Mouse (Mus musculus) kidney, postnatal 0 days (tissue): ENCODE measurements around the gene Gm45021. TPM values are rescaled to one million over a fixed set of nuclear protein-coding genes. Genes with fewer than 3 reads are reported as not detected.
"Not testable (repeated sequence)": the region's sequence is repeated elsewhere in the genome, so short reads cannot be mapped to it uniquely, and the experiment has no call there.

Experiments used
- ATAC-seq: fragments of 200-750 bp; cut with Nextera tagmentation; replicated peaks from 2 replicates; pipeline ENCODE4 v1.8.0; 2017; ENCODE audit warnings: low read depth, moderate number of reproducible peaks, moderate TSS enrichment, moderate library complexity; ENCODE audit not compliant: low FRiP score
- DNase-seq: peaks from one replicate; pipeline ENCODE4 v3.0.0-alpha.2; 2016; ENCODE audit warnings: low spot score
- H3K27ac ChIP-seq: fragments of 300-500 bp; sonication (generic); 2 replicates; pipeline ENCODE4 v1.5.1; 2014; ENCODE audit warnings: mild to moderate bottlenecking
- H3K27me3 ChIP-seq: fragments of 300-500 bp; sonication (generic); 2 replicates; pipeline ENCODE4 v1.6.1; 2014; ENCODE audit warnings: low read length, mixed read lengths; ENCODE audit not compliant: insufficient read depth
- H3K36me3 ChIP-seq: fragments of 300-500 bp; sonication (generic); 2 replicates; pipeline ENCODE4 v1.6.1; 2014; ENCODE audit warnings: low read length, mixed read lengths; ENCODE audit not compliant: insufficient read depth
- H3K4me1 ChIP-seq: fragments of 300-500 bp; sonication (generic); replicated peaks from 2 replicates; pipeline ENCODE4 v1.6.1; 2014; ENCODE audit warnings: antibody characterized with exemption, low read length, mixed read lengths; ENCODE audit not compliant: insufficient read depth
- H3K4me2 ChIP-seq: fragments of 300-500 bp; sonication (generic); 2 replicates; pipeline ENCODE4 v1.6.1; 2014; ENCODE audit warnings: mild to moderate bottlenecking, low read length, moderate library complexity, mixed read lengths
- H3K4me3 ChIP-seq: fragments of 300-500 bp; sonication (generic); replicated peaks from 2 replicates; pipeline ENCODE4 v1.5.1; 2014; ENCODE audit warnings: low read depth, low read length
- H3K9ac ChIP-seq: fragments of 300-500 bp; sonication (generic); 2 replicates; pipeline ENCODE4 v1.6.1; 2014; ENCODE audit warnings: low read depth, low read length
- H3K9me3 ChIP-seq: fragments of 300-500 bp; sonication (generic); replicated peaks from 2 replicates; pipeline ENCODE4 v1.6.1; 2016; ENCODE audit warnings: low read length, inconsistent platforms, mixed read lengths
- CTCF ChIP-seq: IDR thresholded peaks from 2 replicates; pipeline ENCODE4 v1.5.1; 2016; ENCODE audit warnings: antibody characterized with exemption, low read depth, mild to moderate bottlenecking, moderate library complexity
- WGBS: fragments of 180-500 bp; shearing (Covaris S2); extraction: QIAGEN DNeasy Blood & Tissue Kit; methylation state at CpG from one replicate; pipeline ENCODE4 v1.1.7; 2014; 5-methylcytosine and 5-hydroxymethylcytosine counted together
- polyA plus RNA-seq: library from polyadenylated mRNA; unstranded; fragments of >200 nt; fragmentation: Nextera tagmentation; extraction: Ambion mirVana; gene quantifications from 2 replicates; pipeline ENCODE4 v1.2.1, GENCODE M21; 2015

The Gm45021 gene
- polyA plus RNA-seq, 1 experiment from 2014 or later: 0.38 TPM

- peaks cover 20% of the 10 kb centered on the region for H3K36me3 ChIP-seq
- peak overlapping the region; percentile 74 for H3K27ac ChIP-seq
- 0 out of 2 replicates have a peak, but pooled peaks cover 6% of the 10 kb centered on the region for H3K4me1 ChIP-seq
- H3K4me2 ChIP-seq: peak overlapping the region; percentile 86
- no peak; the same call in 1 of the 2 replicates for ATAC-seq
- WGBS: under 1% methylated on average over 28 of the region's 28 CpGs
- peak overlapping the region; percentile 70 for H3K9ac ChIP-seq
- peak overlapping the region; percentile 70 for H3K4me3 ChIP-seq
- peaks cover under 1% of the 10 kb centered on the region for H3K9me3 ChIP-seq
- DNase-seq: peak; percentile 58
- no peaks in the 10 kb centered on the region for H3K27me3 ChIP-seq
- TF ChIP-seq CTCF: no peak
These were observed 12.8 kb downstream of the Gm45021 start for GRCm38 (mm10) chr6:48602080-48602741.

DNA sequence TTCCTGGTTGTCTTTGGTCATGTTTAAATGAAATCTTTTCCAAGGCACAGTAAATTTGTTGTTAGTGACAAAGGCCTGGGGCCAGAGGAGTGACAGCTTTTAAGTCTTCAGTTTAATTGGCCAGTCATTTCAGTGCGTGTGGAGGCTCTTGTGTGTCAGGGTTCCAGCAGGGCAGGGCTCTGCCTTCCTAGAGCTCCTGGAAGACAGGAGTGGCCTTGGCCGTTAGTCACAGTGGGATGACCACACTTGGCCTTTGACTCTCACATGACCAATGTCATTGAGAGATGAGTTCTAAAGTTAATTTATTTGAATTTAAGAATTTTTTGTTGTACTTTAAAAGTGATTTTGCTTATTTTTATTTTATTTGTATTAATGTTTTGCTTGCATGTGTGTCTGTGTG is 18.7 kb downstream of the Gm45021 start:
- no peaks in the 10 kb centered on the region for H3K4me1 ChIP-seq
- H3K9me3 ChIP-seq: no peaks in the 10 kb centered on the region
- ATAC-seq (no peak), DNase-seq (no peak)
- no peaks in the 10 kb centered on the region for H3K27me3 ChIP-seq
- no peak overlapping the region for H3K9ac ChIP-seq
- H3K4me2 ChIP-seq: no peak overlapping the region
- H3K27ac ChIP-seq: no peak overlapping the region
- WGBS: 46% methylated on average over 2 of the region's 2 CpGs
- H3K36me3 ChIP-seq: peaks cover 2% of the 10 kb centered on the region; the same call in 1 of the 2 replicates
- H3K4me3 ChIP-seq: no peak overlapping the region
- no peak for TF ChIP-seq CTCF

- ATAC-seq (no peak), DNase-seq (no peak)
- H3K4me1 ChIP-seq: no peaks in the 10 kb centered on the region
- H3K9me3 ChIP-seq: no peaks in the 10 kb centered on the region
- H3K9ac ChIP-seq: no peak overlapping the region
- TF ChIP-seq CTCF: no peak
- H3K4me3 ChIP-seq: no peak overlapping the region
- H3K27me3 ChIP-seq: no peaks in the 10 kb centered on the region
- peaks cover 13% of the 10 kb centered on the region; the same call in 1 of the 2 replicates for H3K36me3 ChIP-seq
- 70% methylated on average over 7 of the region's 7 CpGs for WGBS
- H3K27ac ChIP-seq: no peak overlapping the region
- no peak overlapping the region for H3K4me2 ChIP-seq
These were observed 20.1 kb downstream of the Gm45021 start for GRCm38 (mm10) chr6:48609512-48609911.

GRCm38 (mm10) chr6:48610657-48611056 is 21.2 kb downstream of the Gm45021 start:
- Histone ChIP-seq H3K4me3 (no peak overlapping the region), H3K27me3 (no peaks in the 10 kb centered on the region), H3K4me1 (no peaks in the 10 kb centered on the region), H3K27ac (no peak overlapping the region), H3K9me3 (no peaks in the 10 kb centered on the region), H3K4me2 (no peak overlapping the region), H3K9ac (no peak overlapping the region), H3K36me3 (peaks cover 15% of the 10 kb centered on the region; the same call in 1 of the 2 replicates)
- TF ChIP-seq CTCF: peak; percentile 19; the same call in 1 of the 2 replicates
- no peak for ATAC-seq
- WGBS: 87% methylated on average over 3 of the region's 3 CpGs
- DNase-seq: no peak

- no peak overlapping the region for H3K9ac ChIP-seq
- DNase-seq (no peak), ATAC-seq (no peak)
- peaks cover 15% of the 10 kb centered on the region; the same call in 1 of the 2 replicates for H3K36me3 ChIP-seq
- no peaks in the 10 kb centered on the region for H3K27me3 ChIP-seq
- H3K9me3 ChIP-seq: no peaks in the 10 kb centered on the region
- H3K27ac ChIP-seq: no peak overlapping the region
- 89% methylated on average over 4 of the region's 4 CpGs for WGBS
- TF ChIP-seq CTCF: no peak
- no peak overlapping the region for H3K4me3 ChIP-seq
- no peaks in the 10 kb centered on the region for H3K4me1 ChIP-seq
- no peak overlapping the region for H3K4me2 ChIP-seq
These were observed 24.1 kb downstream of the Gm45021 start for GRCm38 (mm10) chr6:48613464-48613863.

GRCm38 (mm10) chr6:48614756-48615155 is 25.3 kb downstream of the Gm45021 start:
- H3K4me1 ChIP-seq: no peaks in the 10 kb centered on the region
- TF ChIP-seq CTCF: no peak
- ATAC-seq (no peak), DNase-seq (no peak)
- no peaks in the 10 kb centered on the region for H3K27me3 ChIP-seq
- peaks cover 22% of the 10 kb centered on the region for H3K36me3 ChIP-seq
- WGBS: 93% methylated on average over 5 of the region's 5 CpGs
- no peak overlapping the region for H3K9ac ChIP-seq
- no peak overlapping the region for H3K4me3 ChIP-seq
- H3K4me2 ChIP-seq: no peak overlapping the region
- no peak overlapping the region for H3K27ac ChIP-seq
- no peaks in the 10 kb centered on the region for H3K9me3 ChIP-seq

DNA sequence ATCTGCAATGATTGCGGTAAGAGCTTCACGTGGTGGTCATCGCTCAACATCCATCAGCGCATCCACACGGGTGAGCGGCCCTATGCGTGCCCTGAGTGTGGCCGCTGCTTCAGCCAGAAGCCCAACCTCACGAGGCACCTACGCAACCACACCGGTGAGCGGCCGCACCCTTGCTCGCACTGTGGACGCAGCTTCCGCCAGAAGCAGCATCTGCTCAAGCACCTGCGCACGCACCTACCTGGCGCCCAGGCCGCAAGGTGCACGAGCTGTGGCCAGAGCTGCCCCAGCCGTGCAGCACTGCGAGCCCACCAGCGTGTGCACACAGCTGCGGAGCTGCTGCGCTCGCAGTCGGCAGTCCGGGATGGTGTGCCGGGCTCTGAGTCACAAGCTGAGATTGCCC is 30.6 kb downstream of the Gm45021 start:
- H3K36me3 ChIP-seq: peaks cover 16% of the 10 kb centered on the region
- no peak overlapping the region for H3K27ac ChIP-seq
- ATAC-seq: no peak
- no peak overlapping the region for H3K4me3 ChIP-seq
- H3K27me3 ChIP-seq: no peaks in the 10 kb centered on the region
- H3K9me3 ChIP-seq: no peaks in the 10 kb centered on the region
- no peak for DNase-seq
- H3K4me2 ChIP-seq: no peak overlapping the region
- 97% methylated on average over 30 of the region's 30 CpGs for WGBS
- H3K9ac ChIP-seq: no peak overlapping the region
- H3K4me1 ChIP-seq: no peaks in the 10 kb centered on the region
- TF ChIP-seq CTCF: no peak

DNA sequence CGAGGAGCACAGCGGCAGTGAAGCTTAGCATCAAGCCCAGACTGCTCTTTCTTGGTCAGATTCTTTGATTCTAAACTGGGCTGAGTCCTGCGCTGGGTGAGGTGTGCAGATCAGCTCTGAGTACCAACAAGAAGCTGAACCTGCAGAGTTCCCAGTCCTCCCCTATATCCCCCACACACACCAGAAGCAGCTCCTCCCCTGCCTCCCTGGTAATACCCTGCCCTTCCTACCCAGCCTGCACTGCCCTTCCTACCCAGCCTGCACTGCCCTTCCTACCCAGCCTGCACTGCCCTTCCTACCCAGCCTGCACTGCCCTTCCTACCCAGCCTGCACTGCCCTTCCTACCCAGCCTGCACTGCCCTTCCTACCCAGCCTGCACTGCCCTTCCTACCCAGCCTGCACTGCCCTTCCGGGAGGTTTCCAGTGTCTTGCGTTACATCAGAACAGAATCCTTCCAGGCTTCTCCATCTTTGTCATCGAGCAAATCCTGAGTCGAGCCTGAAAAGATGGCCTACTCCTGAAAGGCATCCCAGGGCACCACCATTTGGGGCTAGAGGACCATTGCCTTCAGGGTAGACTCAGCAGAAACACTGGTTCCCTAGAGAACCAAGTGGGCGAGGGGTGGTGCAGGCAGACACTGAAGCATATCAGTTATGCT is 32.9 kb downstream of the Gm45021 start:
- peaks cover 16% of the 10 kb centered on the region for H3K36me3 ChIP-seq
- H3K27me3 ChIP-seq, DNase-seq, H3K9me3 ChIP-seq, H3K4me3 ChIP-seq, ATAC-seq, H3K27ac ChIP-seq, H3K4me2 ChIP-seq, H3K9ac ChIP-seq, H3K4me1 ChIP-seq: not testable (repeated sequence)
- WGBS: 85% methylated on average over 8 of the region's 8 CpGs
